Mouse (Mus musculus): ENCODE data around the gene Scly.

Scly gene

DNA sequence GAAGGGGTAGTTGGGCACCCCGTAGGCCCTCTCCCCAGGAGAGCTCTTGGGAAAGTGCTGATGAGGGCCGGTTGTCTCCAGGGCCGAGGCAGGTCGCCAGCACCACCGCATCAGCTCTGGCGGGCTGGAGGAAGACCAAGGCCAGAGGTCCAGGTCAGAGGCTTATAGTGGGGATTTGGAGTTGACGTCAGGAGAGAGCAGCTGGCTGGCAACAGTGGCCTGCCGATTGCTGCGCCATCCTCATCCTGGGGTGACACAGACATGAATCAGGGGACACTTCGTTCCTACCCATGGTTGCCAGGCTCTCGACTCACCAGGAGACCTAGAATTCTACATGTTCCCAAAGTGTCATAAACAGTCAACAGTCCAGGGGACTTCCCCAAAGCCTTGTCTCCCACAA lies 58.0 kb downstream of the Scly start:
- in situ Hi-C loops (cut with MboI, MseI): loop anchor here (10.0 kb wide), 1 partner anchor 1301 kb away; no protein-coding TSS in a partner anchor

DNA sequence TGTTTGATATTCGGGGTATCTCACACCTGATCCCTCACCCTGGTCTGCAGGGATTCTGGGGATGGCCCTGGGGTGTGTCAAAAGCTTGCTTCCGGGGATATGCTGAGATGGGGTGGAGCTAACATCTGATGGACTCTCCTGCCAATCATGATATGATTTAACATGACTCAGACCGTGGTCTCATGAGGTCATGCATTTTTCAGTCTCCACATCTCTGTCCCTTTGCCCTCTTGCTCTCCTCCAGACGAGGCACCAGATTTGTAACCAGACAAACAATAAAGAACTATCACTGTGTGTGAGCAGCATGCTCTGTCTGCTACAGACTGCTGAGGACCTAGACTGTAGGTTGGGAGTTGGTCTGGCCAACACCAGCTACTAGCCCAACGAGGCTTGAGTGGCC lies 64.0 kb downstream of the Scly start:
- in situ Hi-C loops (cut with MboI, MseI): no loop called here

DNA sequence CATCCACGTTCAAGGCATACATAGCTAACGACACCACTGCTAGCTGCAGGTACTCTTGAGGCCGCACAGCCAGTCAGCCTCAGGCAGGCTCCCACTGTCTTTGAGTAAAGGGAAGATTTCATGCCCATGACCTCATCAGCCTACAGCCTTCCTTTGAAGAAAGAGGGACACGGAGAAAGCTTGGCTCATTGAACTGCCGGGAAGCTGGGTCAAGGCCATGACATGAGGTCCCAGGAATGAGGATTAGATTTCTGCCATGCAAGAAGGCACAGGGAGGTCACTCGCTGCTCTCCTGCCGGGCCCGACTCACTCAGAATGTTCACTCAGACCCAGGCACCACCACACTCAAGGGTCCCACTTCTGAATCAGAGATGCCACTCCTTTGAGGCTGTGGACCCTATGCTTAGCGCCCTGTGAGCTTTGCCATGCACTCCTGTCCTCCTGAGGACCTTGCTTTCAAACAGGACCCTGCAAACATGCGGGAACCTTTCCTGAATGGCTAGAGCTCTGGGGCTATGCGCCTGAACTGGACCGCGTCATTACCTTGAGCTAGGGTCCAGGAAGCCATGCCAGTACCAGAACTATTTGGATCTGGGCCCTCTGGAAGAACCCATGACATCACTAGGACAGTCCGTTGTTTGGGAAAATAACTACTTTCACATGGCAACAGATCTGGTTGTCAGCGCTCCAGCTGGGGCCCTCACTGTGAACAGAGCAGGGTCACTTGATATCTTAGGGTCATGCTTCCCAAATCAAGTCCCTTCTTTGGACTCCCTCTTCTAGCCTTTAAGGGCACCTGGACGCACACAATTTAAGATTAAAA lies 66.9 kb downstream of the Scly start:
- in situ Hi-C loops (cut with MboI, MseI): no loop called here

DNA sequence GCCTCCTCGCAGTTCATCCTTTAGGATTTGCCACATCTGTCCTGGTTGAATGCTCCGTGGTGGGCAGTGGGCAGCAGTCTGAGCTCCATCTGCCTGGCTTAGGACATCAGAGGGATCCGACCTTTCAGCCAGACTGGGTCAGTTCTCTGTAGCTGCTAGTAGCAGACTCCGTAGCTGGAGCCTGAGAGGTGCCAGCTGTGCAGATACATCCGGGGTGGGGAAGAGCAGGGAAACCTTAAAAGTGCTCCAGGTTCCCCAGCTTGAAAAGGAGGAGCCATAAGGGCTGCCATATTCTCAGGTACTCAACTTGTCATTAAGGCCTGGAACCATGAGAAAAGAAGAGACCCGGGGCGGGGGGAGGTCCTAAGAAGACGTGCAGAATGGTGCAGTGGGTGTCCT lies 67.7 kb downstream of the Scly start:
- in situ Hi-C loops (cut with MboI, MseI): no loop called here

DNA sequence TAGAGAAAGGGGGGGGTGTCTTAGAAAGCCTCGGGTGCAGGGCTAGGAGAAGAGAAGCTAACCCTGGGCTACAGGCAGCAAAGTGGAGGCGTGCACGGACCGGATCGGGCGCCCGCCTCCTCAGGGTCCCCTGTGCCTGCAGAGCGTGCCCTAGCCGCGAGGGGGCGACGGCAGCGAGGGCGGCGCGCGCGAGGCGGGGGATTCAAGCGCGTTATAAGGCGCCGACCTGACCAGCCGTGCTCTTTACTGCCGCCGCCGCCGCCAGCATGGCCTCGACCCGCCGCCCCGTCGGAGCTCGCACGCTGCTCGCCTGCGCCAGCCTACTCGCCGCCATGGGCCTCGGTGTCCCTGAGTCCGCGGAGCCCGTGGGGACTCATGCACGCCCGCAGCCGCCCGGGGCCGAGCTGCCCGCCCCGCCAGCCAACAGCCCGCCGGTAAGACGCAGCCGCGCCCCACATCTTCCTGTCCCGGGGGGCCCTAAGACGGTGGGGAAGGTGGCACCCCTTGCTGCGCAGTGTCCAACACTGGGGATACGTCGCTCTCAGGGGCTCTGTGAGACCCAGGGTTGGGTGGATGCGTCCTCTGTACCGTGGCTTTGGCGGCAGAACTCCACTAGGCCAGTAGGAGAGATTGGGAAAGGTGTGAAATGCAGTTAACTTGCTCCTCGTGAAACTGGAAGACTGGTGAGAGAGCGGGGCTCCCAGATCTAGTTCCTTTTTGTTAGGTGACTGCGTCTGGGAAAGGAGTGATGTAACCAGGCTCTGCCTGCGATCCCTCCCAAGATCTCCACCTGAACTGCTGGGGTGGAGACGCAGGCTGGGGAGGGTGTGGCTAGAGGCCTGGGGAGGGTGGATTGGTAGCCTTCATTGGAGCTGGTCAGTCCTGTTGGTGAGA lies 68.3 kb downstream of the Scly start, which contains the start of gene Erfe:
TSS of gene Erfe (plus strand) at position 216 of the 894 bp plus-strand sequence.
- in situ Hi-C loops (cut with MboI, MseI): no loop called here

DNA sequence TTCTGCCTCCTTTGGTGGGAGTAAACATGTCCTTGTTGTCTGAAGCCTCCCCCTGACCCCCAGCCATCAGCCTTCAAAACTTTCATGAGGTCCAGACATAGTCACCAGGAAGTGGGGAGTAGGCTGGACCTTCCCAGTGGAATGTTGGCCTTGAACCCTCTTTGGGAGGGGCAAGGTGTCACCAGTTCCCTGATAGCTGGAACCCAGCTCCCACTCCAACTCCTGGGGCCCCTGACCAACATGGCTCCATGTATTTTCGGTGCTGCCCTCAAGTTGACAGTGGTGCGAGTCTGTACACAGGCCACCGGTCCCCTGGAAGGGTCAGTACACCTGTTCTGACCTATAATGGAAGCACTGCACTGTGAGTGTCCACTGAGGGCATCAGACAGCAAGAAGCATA lies 69.2 kb downstream of the Scly start:
- in situ Hi-C loops (cut with MboI, MseI): no loop called here

DNA sequence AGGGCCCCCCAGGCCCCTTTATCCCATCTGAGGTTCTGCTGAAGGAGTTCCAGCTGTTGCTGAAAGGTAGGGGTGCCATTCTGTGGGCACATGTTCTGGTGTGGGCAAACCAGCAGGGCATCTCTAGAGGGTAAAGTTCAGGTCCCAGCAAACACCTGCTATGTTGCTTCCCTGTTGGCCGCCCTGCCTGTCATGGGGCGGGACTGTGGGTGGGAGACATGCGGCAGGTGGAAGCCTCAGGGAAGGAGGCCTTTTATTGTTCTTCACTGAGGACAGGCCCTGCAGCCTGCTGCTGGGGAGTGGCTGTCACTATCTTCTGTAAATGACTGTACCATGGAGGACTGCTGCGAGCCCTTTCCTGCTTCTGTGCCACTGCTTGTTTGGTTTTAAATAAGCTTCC lies 71.3 kb downstream of the Scly start:
- in situ Hi-C loops (cut with MboI, MseI): no loop called here

DNA sequence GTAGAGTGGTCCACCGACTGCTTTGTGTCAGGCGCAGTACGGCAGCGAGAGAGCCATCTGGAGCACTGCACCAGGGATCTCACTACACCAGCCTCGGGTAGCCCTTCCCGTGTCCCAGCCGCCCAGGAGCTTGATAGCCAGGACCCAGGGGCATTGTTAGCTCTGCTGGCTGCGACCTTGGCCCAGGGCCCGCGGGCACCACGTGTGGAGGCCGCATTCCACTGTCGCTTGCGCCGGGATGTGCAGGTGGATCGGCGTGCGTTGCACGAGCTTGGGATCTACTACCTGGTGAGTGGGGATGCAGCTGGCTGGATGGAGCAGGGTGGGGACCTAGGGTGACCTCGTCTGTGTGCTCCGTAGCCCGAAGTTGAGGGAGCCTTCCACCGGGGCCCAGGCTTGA lies 71.9 kb downstream of the Scly start:
- in situ Hi-C loops (cut with MboI, MseI): loop anchor here (10.0 kb wide), 1 partner anchor 1095 kb away; no protein-coding TSS in a partner anchor
